Mouse (Mus musculus): ENCODE measurements around the gene Nccrp1. TPM values are rescaled to one million over a fixed set of nuclear protein-coding genes. Genes with fewer than 3 reads are reported as not detected.
A peak's percentile ranks its signal among the peaks of the same experiment; 100 is the strongest.
"Not testable (repeated sequence)": the region's sequence is repeated elsewhere in the genome, so short reads cannot be mapped to it uniquely, and the experiment has no call there.

The Nccrp1 gene
- total RNA-seq, 2 experiments from 2014 or later, result not detected

DNA sequence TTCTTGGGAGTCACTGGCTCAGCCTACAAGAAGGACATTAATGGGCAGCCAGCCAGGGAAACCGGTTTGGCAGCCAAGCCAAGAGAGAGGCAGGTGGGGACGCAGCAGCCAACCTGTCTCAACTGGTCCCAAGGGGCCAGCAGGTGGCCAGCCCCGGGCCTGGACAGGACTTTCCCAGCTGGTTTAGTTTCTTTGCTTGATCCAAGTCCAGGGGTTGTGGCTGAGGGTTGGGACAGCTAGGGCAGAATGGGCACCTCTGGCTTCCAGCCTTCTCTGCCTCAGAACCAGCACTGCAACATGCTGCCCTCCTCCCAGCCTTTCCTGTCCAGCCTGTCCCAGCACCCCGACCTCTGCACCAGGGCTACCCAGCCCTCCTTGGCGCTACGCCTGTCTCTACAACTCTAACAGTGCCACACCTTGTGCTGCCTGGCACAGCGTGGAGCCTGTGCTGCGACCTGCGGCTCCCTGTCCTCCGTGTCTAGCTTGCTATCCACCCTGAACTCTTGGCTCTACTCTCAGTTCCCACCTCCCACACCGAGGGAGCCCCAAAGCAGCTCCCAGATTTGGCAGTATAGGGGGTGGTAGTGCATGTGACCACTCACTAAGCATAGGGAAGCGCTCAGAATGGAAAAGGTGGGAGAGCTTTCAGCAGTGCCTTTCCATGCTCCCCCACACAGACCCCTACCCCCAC lies 23.4 kb upstream of the Nccrp1 start:
- peak; percentile 41 for DNase-seq

DNA sequence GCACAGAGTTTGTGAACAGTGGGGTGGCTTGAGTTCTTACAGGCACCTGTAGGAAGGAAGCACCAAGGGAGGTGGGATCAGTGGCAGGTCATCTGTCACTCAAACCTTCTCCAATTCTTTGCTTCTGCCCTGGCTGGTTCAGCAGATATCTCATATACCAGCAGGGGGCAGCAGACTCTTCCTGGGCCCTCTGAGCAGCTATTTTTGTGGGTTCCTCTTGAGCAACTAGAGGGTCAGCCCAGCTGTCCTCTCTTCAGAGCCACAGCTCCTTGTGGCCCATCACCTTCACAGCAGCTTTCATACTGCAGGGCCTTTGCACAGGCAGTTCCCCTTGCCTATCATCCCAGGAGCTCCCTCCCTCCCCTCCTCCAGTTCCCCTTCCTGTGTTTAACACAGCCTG lies 21.2 kb upstream of the Nccrp1 start:
- DNase-seq, result peak; percentile 64

DNA sequence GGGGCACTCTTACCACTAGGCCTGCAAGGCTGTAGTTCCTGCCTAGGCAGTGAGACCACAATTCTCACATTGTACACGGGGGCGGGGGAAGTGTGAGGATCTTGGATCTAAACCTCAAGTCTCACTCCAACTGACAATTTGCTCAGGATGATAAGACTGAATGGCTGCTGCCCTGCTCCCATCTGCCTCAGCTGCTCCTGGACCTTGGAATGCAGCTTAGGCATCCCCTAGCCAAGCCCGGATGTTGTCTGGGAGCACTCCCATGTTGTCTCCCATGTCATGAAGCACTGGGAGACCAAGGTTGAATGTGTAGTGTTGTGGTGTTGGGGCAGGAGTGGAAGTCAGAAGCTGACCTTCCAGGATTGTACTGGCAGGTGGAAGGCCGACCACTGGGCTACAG lies 20.5 kb upstream of the Nccrp1 start:
- no peak for DNase-seq

DNA sequence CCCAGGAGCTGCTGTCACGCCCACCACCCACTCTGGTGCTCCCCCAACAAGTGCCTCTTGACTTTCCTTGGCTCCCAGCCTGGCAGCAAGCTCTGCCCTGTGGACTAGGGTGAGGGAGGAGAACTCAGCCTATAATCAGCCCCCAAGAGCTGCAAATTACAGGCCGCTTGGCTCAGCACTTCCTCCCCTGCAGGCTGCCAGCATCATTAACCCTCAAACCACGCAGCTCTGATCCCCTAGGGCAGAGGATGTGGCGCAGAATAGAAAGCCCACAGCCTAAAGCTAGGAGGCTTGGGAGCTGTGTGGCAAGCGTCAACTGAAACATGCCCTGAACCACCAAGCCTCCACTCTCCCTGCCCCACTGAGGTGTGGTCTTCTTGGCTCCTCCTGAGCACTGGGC lies 18.4 kb upstream of the Nccrp1 start:
- DNase-seq, result no peak

DNA sequence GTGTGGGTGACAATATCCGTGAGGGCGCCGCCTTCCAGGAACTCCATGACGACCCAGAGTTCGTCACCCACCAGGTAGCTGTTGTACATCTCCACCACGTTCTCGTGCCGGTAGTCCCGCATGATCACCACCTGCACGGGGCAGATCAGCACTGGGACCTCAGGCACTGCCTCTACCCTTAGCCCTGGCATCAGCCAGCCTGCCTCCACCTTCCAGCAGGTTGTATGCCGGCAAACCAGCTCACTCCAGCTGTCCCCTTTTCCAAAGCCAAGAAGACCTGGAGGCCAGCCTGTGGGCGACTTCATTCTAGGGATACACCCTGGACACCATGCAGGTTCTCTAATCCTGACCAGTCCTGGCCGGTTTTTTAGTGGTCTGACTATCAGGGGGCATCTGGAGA lies 15.9 kb upstream of the Nccrp1 start:
- DNase-seq, result no peak

DNA sequence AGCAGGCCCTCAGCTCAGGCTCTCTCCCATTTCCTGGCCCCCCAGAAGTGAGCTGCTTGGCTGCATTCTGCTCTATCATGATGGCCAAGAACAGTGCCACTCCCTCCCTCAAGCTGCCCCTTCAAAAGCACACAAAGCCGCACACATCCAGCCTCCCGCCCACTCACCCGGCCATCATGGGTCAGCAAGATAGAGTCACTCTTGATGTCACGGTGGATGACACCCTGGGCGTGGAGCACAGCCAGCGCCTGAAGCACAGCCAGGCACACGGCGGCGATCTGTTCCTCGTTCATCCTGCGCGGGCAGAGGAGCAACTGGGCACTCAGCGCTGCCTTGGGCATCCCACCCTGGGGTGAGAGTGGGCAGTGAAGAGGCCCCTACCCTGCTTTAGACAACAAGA lies 15.3 kb upstream of the Nccrp1 start:
- no peak for DNase-seq

DNA sequence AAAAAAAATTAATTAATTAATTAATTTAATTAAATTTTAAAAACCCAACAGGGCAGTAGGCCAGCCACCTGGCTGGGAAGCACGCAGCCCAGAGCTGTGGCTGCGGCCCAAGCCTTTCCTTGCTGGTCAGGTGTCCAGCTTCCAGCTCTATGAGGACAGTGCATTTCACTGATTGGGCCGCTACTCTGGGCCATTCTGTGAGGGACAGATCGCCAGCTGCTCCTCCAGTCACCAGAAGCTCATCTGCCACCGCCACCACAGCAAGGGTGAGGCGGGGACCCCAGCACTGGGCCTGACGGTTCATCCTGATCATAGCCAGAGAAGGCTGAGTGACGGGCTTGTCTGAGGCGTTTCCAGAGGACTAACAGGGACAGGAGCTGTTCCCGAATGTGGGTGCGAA lies 14.9 kb upstream of the Nccrp1 start:
- no peak for DNase-seq

DNA sequence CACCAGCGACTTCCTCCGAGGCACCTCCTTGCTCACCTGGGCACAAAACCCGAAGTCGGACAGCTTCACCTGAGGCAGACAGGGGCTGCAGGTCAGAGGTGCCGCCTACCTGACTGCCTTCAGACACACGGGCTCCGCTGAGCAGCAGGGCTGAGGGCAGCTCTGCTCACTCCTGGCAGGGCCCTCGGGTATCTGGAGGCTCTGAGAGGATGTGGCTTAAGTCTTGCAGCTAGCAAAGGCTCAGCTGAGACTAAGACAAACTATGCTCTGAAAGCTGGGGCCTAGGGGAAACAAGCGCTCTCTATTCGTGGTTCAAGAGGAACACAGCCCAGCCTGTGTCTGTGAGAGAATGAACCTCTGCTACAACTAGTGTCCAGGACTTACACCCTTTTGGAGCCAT lies 13.8 kb upstream of the Nccrp1 start:
- DNase-seq, result no peak

DNA sequence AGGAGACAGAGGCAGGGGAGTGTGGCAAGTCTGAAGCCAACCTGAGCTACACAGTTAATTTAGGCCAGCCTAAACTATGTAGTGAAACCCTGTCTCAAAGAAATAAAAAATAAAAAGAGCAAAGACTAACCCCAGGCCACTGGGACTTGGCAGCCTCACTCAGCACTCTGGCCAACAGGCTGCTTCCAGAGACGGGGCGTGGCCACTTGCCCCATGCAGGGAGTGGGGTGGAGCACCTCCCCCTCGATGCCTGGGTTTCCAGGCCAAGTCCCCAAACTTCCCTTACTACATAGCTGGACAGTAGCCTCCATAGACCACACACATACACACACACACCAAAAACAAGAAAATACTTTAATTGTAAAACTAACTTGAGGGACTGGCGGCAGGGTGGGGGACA lies 11.4 kb upstream of the Nccrp1 start:
- DNase-seq, result peak; percentile 62

DNA sequence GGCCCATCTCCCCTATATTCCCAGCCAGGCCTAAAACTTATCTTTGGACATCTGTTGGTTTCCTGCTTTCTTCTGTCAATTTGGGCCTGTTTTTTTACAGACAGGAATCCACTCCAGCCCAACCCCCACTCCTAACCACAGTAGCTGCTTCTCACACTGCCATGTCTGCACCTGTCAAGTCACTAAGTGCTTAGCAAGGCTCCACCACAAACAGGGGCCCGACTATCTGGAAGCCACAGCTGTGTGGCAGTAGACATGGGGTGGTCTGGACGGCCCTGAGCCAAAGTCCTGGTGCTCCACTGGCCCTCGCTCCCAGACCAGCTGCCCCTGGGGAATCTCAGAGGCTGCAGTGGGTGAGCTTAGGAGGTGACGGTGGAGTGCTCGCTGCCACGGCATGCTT lies 10.7 kb upstream of the Nccrp1 start:
- DNase-seq, result no peak

DNA sequence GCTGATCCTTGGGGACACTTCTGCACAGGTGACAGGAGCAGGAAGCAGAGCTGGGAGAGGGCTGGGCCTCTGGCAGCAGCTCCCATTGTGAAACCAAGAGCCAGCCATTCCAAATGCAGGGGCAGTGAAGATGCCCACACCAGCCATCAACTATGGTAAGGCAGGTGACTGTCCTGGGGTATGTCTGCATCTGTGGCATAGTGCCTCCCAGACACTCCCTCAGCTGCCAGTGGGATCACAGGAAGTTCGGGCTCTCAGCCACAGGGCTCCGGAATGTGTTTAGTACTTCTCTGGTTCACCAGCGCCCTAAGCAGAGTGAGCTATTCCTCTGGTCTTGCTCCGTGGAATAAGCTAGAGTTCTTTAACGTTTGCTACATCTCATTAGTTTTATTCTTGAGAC lies 10.0 kb upstream of the Nccrp1 start:
- no peak for DNase-seq

DNA sequence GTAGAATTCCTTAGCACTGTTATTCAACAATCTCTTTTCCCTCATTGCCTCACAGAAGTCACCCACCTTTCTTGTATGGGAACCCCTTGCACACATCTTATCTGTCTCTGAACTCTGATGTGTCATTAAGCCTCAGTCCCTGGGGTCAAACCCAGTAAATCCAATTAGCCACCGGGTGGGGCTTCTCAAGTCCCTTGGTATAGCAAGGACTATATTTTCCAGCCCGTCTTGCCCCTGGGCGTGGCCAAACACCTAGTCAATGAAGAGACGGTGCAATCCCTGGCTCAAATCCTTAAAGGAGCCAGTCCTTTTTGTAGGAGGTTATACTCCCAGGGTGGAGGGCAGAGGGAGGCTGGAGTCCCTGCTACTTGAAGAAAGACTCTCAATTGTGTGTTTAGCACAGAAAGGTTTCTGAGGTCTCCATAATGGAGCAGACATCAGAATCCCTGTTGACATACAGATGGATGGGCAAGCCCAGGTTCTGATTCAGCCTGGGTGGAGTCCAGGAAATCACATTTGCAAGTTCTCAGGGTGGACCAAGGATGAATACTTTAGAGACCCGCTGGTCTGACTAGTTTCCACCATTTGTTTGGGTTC lies 9.0 kb upstream of the Nccrp1 start:
- no peak for DNase-seq

DNA sequence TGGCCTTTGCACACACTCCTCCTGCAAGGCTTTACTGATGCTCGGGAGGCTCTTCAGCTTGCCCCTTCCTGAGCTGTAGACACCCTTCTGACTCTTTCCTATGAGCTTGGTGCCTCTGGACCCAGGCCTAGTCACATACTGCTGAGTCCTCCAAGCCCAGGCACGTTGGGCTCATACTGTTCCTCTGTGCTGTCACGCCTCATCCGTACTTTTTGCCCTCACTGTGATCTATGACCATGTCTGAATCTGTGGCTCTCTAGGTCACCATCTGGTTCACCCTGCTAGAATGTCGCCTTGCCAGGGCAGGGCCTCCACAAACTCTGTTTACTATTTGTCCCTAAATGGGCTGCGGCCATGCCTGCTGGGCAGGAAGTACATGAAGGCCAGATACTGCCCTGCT lies 6.0 kb upstream of the Nccrp1 start:
- DNase-seq, result no peak

DNA sequence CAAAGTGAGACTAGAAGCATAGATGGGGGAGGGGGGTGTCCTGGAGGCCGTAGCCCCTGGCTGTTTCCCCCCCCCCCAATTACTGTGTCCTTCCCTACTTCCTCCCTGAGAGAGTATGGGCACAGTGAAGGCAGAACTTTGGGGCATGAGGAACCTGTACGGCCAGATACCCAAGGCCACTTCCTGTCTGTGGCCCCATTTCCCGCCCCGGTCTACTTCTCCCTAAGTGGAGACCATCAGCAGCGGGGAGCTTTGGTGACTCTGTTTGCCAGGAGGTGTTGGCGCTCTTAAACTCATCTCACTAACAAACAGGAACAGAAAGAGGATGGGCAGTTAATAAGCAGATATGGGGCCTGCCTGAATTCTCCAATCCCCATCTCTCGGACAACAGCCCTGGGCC lies 574 bp upstream of the Nccrp1 start:
- DNase-seq, result no peak

DNA sequence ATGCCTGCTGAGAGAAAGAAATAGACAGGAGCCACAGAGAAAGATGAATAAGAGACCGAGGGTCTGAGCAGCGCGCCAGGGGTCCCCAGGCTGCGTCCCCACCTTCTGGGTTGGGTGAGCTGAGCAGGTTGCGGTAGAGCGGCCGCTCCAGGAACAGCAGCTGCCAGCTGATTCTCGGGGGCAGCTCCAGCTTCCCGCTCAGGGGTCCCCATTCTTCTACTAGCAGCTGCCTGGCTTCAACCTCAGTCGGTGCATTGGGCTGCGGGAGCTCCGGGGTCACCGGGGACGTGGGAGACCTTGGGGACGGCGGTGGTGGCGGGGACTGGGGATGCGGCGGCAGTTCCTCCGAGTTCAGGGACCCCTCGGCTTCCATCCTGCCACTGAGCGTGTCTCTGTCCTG lies 405 bp downstream of the Nccrp1 start:
- DNase-seq, result no peak

DNA sequence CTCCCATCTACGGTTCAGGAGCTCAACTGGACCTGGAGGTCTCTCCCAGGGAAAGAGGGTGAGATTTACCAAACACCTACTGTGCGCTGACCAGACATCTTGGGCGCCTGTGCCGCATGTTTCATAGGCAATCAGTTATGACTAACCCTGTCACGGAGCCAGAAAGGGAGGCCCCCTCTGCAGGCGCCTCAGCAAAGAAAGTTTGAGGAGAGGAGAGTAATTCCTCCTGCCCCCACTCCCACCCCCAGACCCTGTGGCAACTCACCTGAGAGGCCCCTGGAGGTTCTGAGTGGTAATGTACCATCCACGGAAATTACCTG lies 1.2 kb downstream of the Nccrp1 start:
- no peak for DNase-seq

DNA sequence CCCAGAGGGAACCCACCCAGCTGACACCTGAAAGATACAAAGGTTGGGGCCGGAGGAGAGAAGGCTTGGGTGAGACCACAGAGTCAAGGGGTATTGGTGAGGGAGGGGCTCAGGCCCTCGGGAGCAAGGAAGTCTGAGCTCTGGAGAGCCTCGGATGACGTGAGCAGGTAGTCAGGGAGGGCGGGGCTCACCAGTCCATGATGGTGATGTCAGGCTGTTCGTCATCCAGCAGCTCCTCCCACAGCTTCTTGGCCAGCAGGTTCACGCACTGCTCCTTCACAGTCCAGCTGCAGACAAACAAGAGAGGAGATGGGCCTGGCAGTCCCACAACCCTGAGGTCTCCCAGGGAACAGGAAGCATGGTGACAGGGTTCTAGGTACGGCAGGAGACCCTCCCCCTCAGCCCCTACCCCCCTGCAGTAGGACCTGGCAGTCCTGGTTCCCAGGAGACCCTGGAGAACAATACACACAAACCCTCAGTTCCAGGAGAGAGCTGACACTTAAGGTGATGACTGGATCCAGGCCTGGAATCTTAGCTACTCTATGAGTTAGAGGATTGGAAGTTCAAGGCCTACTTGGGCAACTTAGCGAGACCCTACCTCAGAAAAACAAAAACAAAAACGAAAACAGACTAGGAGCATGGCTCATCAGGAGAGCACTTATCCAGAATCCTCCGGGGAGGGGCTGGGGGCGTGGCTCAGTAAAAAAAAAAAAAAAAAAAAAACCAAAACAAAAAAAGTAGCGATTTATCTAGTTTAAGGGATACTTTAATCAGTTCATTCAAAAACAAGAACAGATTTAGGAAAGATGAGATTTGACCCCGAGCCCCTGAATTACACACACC lies 1.8 kb downstream of the Nccrp1 start:
- DNase-seq, result no peak

DNA sequence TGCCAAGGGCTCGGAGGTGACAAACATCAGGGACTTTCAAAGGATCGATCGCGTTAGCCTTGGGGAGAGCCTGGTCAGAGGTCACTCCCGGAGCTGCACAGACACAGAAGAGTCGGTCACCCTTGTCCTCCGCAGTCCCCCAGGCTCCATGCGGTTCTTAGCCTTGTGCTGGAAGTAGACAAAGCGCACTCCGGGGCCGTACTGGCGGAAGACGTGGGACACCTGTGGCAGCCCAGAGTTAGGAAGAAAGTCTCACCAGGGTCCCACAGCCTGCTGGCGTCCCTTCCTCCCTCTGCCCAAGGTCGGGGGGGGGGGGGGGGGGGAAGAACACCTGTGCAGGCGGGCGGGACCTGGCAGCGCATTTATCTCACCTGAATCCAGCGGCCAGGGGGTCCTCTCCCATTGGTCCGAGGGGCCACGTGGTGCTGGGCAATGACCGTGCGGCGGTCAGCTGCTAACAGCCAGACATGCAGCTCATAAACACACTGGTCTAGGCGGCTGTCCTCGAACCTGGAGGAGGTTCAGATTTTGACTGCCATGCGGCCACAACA lies 2.9 kb downstream of the Nccrp1 start:
- DNase-seq, result no peak

DNA sequence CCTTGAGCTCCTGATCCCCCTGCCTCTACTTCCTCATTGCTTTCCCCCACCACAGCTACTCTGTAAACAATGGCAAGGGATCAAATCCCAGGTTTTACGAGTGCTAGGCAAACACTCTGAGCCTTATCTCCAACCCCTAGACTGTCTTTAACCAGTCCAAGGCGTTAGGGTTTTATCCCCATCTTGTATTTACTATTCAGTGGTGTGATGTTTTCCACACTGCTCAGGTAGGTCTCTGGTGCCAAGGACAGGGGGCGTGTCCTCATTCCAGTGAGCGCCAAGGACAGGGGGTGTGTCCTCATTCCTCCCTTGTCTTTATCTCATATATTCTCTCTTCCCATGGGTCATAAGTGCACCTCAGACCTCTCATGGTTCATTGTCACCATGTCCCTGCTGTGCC lies 6.5 kb downstream of the Nccrp1 start, which contains the start of gene Sycn:
Gene Sycn (plus strand): TSS at position 360 of the 400 bp plus-strand sequence.
- no peak for DNase-seq

DNA sequence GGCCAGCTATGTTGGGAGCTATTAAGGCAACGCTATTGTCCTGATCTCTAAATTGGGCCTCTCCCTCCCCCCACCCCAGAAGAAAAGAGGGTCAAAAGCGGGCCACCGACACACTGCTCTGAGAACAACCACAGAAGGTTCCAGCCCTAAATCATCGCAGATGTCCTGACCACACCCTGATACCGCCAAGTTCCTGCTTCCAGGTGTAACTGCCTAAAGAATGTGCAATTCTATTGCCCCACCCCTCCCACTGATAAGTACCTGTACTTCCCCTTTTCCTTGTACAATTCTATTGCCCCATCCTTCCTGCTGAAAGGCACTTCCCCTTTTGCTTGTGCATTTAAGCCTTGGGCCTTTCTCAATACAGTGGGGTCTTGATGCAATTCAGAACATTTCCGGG lies 8.2 kb downstream of the Nccrp1 start:
- DNase-seq, result not testable (repeated sequence)

DNA sequence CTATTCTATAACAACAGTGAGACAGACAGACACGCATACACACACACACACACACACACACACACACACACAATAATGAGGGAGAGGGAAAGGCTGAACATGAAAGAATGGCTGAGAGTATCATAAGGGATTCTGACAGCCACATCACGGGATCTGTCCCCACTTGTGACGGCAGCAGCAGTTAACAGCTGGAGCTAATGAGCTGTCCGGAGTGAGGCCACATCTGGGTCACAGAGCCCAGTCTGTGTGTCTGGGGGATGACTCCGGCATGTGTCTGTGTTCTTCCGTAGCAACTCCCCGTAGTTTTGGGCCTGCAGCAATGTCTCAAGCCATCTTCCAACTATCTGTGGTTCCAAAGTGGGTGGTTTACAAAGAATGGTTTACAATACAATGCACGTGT lies 15.0 kb downstream of the Nccrp1 start:
- no peak for DNase-seq

DNA sequence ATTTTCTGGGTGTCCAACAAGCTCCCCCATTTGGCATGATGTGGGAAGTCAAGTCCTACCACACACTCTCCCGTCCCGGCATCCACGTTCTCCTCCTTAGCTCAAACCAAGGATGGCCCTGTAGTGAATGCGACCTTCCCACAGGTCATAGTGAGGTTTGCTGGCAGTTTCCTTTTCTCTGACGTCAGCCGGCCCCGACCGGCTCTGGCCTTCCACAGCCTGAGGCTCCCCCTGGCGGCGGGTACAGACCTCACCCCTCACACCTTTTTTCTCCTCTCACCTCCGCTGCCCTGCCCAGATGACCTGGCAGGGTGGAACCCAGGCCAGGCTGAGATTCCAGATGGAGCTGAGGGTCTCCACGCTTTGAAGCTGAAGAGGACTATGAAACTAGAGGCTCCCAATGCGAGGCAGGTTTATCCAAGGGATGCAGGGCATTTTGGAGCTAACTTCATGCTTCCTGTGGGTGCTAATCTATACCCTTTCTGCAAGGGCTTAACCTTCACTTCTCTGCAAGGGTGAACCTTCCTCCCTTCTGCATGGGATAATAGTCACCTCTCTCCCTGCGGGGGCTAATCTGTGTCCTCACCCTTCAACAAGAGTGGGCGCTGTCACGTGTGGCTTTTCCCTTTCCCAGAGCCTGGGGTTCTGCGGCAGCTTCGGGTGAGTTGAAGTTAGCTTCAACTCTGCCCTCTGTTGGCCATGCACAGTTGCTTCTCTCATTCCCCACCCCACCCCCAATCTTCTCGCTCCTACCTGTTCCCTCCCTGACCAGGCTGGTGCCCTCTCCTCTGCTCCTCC lies 18.9 kb downstream of the Nccrp1 start:
- DNase-seq, result peak; percentile 87

DNA sequence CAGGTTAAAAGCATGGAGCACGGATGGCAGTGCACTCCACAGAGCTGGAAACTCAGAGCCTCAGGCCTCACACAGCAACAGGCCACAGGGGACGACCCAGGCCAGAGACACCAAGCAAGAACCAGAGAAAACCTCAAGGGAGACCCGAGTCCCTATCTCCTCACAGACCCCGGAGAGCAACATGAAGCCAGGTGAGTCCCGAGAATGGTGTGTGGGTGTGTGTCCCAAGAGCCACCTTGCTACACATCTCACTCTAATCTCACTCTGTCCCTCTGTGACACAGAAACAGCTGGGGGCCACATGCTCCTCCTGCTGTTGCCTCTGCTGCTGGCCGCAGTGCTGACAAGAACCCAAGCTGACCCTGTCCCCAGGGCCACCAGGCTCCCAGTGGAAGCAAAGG lies 24.5 kb downstream of the Nccrp1 start, which contains the start of gene Ifnl3:
Gene Ifnl3 (plus strand): TSS at position 301 of the 400 bp plus-strand sequence.
- DNase-seq, result not testable (repeated sequence)
